Mouse (Mus musculus): Measurements from ENCODE around the gene Ttc13.

DNA sequence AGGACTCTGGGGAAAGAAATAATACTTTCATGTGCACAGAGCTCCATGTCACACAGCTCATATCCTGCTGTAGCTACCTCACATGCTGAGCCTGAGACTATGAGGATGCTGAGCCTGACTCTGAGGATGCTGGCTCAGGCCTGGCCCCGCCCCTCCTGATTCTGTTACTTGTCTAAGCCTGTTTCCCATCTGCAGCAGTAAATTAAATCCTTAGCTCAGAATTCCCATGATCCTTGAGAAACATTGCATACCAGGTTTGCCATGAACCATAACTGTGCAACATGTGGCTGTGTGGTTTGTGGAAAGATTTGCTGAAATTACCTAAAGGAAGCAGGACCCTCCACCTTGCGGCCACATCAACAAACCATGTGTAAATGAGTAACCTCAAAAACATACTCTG is 49.4 kb downstream of the Ttc13 start:
- no peak for TF ChIP-seq POLR2A (IDR thresholded peaks at IDR 0.05; ENCODE audit: extremely low read depth, insufficient read depth, low read length)
- no peak for TF ChIP-seq CTCF (IDR thresholded peaks at IDR 0.05; ENCODE audit: low read depth, low read length)

Measured in liver, adult 2 months (tissue).